Mouse (Mus musculus) CH12.LX (cell line): ENCODE measurements around the gene Aven. TPM values are rescaled to one million over a fixed set of nuclear protein-coding genes. Genes with fewer than 3 reads are reported as not detected.
A peak's percentile ranks its signal among the peaks of the same experiment; 100 is the strongest.

Experiments used
- DNase-seq: peaks from one replicate; pipeline ENCODE4 v3.0.0-alpha.2; 2013; ENCODE audit errors: extremely low read depth
- H3K27ac ChIP-seq: 2 replicates; pipeline ENCODE4 v1.5.1; 2012; ENCODE audit warnings: low read depth, mild to moderate bottlenecking, control low read depth, moderate library complexity; ENCODE audit not compliant: insufficient read depth
- H3K27me3 ChIP-seq: replicated peaks from 2 replicates; pipeline ENCODE3; 2012; ENCODE audit warnings: inconsistent platforms
- H3K36me3 ChIP-seq, 2 experiments: replicated peaks in 1 of 2; 2 replicates each; pipeline versions ENCODE3 to v1.6.1; 2012; ENCODE audit warnings: inconsistent platforms in 1 of 2, low read length in 1 of 2, mild to moderate bottlenecking in 1 of 2, mixed read lengths in 1 of 2, moderate library complexity in 1 of 2; ENCODE audit not compliant: control insufficient read depth in 1 of 2, insufficient read depth in 1 of 2
- H3K4me1 ChIP-seq, 2 experiments: 2 replicates each; pipeline ENCODE4 v1.6.1; 2012; ENCODE audit warnings: inconsistent platforms in 1 of 2, moderate library complexity in 1 of 2; ENCODE audit not compliant: insufficient read depth in 2 of 2, control insufficient read depth in 1 of 2
- H3K4me2 ChIP-seq: 2 replicates; pipeline ENCODE4 v1.6.1; 2012; ENCODE audit warnings: low read depth, mild to moderate bottlenecking, control low read depth; ENCODE audit not compliant: poor library complexity, insufficient read depth, severe bottlenecking
- H3K4me3 ChIP-seq, 3 experiments: fragments of 150-350 bp in 1 of 3; sonication (generic) in 1 of 3; replicated peaks in 1 of 3; 2 replicates each; pipeline versions ENCODE3 to v1.5.1; 2011 to 2012; ENCODE audit warnings: low read depth in 2 of 3, low read length in 2 of 3, mild to moderate bottlenecking in 2 of 3, moderate library complexity in 2 of 3, control low read depth in 1 of 3, improper control_type of control experiment in 1 of 3, inconsistent platforms in 1 of 3, mixed read lengths in 1 of 3; ENCODE audit not compliant: poor library complexity in 1 of 3
- H3K79me2 ChIP-seq: replicated peaks from 2 replicates; pipeline ENCODE4 v1.6.1; 2012; ENCODE audit warnings: mild to moderate bottlenecking, moderate library complexity; ENCODE audit not compliant: control insufficient read depth, poor library complexity, insufficient read depth, severe bottlenecking; ENCODE audit errors: extremely low read depth
- H3K9ac ChIP-seq: 2 replicates; pipeline ENCODE4 v1.6.1; 2012; ENCODE audit warnings: low read depth, mild to moderate bottlenecking, control low read depth, moderate library complexity; ENCODE audit not compliant: insufficient read depth
- H3K9me3 ChIP-seq: replicated peaks from 2 replicates; pipeline ENCODE3; 2012; ENCODE audit warnings: low read length, inconsistent platforms, mixed read lengths
- BHLHE40 ChIP-seq: IDR thresholded peaks from 2 replicates; pipeline ENCODE4 v1.6.1; 2011; ENCODE audit warnings: mild to moderate bottlenecking, low read depth, low read length, improper control_type of control experiment
- CHD2 ChIP-seq: IDR thresholded peaks from 2 replicates; pipeline ENCODE4 v1.6.1; 2011; ENCODE audit warnings: low read length, improper control_type of control experiment
- CTCF ChIP-seq, 2 experiments: IDR thresholded peaks in 1 of 2; conservative IDR thresholded peaks in 1 of 2; 2 replicates each; pipeline ENCODE4 v1.5.1; 2011 to 2012; ENCODE audit warnings: low read depth in 2 of 2, low read length in 2 of 2, improper control_type of control experiment in 1 of 2, inconsistent platforms in 1 of 2, mild to moderate bottlenecking in 1 of 2, moderate library complexity in 1 of 2
- ELF1 ChIP-seq: IDR thresholded peaks from 2 replicates; pipeline ENCODE4 v1.6.1; 2014; ENCODE audit warnings: low read depth, mild to moderate bottlenecking, inconsistent platforms, low read length, improper control_type of control experiment
- EP300 ChIP-seq: IDR thresholded peaks from 2 replicates; pipeline ENCODE4 v1.6.1; 2011; ENCODE audit warnings: low read length, improper control_type of control experiment
- ETS1 ChIP-seq: conservative IDR thresholded peaks from 2 replicates; pipeline ENCODE4 v1.6.1; 2012; ENCODE audit warnings: low read depth, mild to moderate bottlenecking, inconsistent platforms, low read length, improper control_type of control experiment, moderate library complexity
- HCFC1 ChIP-seq: IDR thresholded peaks from 2 replicates; pipeline ENCODE4 v1.6.1; 2012; ENCODE audit warnings: low read depth, mild to moderate bottlenecking, inconsistent platforms, low read length, improper control_type of control experiment
- IRF4 ChIP-seq: IDR thresholded peaks from 2 replicates; pipeline ENCODE4 v1.6.1; 2014; ENCODE audit warnings: low read depth, mild to moderate bottlenecking, inconsistent platforms, low read length, improper control_type of control experiment
- JUND ChIP-seq: conservative IDR thresholded peaks from 2 replicates; pipeline ENCODE4 v1.6.1; 2011; ENCODE audit warnings: low read depth, low read length, improper control_type of control experiment
- KAT2A ChIP-seq: IDR thresholded peaks from 2 replicates; pipeline ENCODE4 v1.6.1; 2012; ENCODE audit warnings: low read length, improper control_type of control experiment, inconsistent platforms; ENCODE audit not compliant: insufficient replicate concordance
- MAFK ChIP-seq: IDR thresholded peaks from 2 replicates; pipeline ENCODE4 v1.6.1; 2011; ENCODE audit warnings: low read length, improper control_type of control experiment; ENCODE audit not compliant: insufficient replicate concordance
- MAX ChIP-seq: IDR thresholded peaks from 2 replicates; pipeline ENCODE4 v1.6.1; 2011; ENCODE audit warnings: low read length, improper control_type of control experiment
- MAZ ChIP-seq: IDR thresholded peaks from 2 replicates; pipeline ENCODE4 v1.6.1; 2012; ENCODE audit warnings: low read depth, mild to moderate bottlenecking, inconsistent platforms, low read length, improper control_type of control experiment, moderate library complexity
- MEF2A ChIP-seq: IDR thresholded peaks from 2 replicates; pipeline ENCODE4 v1.6.1; 2014; ENCODE audit warnings: low read depth, mild to moderate bottlenecking, inconsistent platforms, low read length, improper control_type of control experiment, borderline replicate concordance
- MYC ChIP-seq: IDR thresholded peaks from 2 replicates; pipeline ENCODE4 v1.6.1; 2011; ENCODE audit warnings: low read depth, mild to moderate bottlenecking, improper control_type of control experiment, low read length
- RAD21 ChIP-seq: IDR thresholded peaks from 2 replicates; pipeline ENCODE4 v1.6.1; 2011; ENCODE audit warnings: low read depth, mild to moderate bottlenecking, low read length, improper control_type of control experiment, moderate library complexity
- RCOR1 ChIP-seq: conservative IDR thresholded peaks from 2 replicates; pipeline ENCODE4 v1.6.1; 2012; ENCODE audit warnings: low read depth, mild to moderate bottlenecking, inconsistent platforms, low read length, improper control_type of control experiment
- SMC3 ChIP-seq: IDR thresholded peaks from 2 replicates; pipeline ENCODE4 v1.6.1; 2011; ENCODE audit warnings: low read depth, low read length, improper control_type of control experiment
- TBP ChIP-seq: conservative IDR thresholded peaks from 2 replicates; pipeline ENCODE4 v1.6.1; 2011; ENCODE audit warnings: low read depth, low read length, improper control_type of control experiment
- UBTF ChIP-seq: IDR thresholded peaks from 2 replicates; pipeline ENCODE4 v1.6.1; 2012; ENCODE audit warnings: low read depth, mild to moderate bottlenecking, inconsistent platforms, low read length, improper control_type of control experiment, moderate library complexity
- USF1 ChIP-seq: IDR thresholded peaks from 2 replicates; pipeline ENCODE4 v1.6.1; 2014; ENCODE audit warnings: low read depth, mild to moderate bottlenecking, inconsistent platforms, low read length, improper control_type of control experiment
- USF2 ChIP-seq: conservative IDR thresholded peaks from 2 replicates; pipeline ENCODE4 v1.6.1; 2011; ENCODE audit warnings: low read depth, low read length, improper control_type of control experiment
- ZC3H11A ChIP-seq: IDR thresholded peaks from 2 replicates; pipeline ENCODE4 v1.6.1; 2012; ENCODE audit warnings: low read depth, mild to moderate bottlenecking, inconsistent platforms, low read length, improper control_type of control experiment
- ZMIZ1 ChIP-seq: IDR thresholded peaks from 2 replicates; pipeline ENCODE4 v1.6.1; 2012; ENCODE audit warnings: low read depth, mild to moderate bottlenecking, inconsistent platforms, low read length, improper control_type of control experiment
- ZNF384 ChIP-seq: IDR thresholded peaks from 2 replicates; pipeline ENCODE4 v1.6.1; 2012; ENCODE audit warnings: low read depth, low read length, improper control_type of control experiment, inconsistent platforms
- dilution Hi-C: fragments of 300-500 bp; cut with MboI; formaldehyde crosslinking; loops from 2 replicates; pipeline ENCODE4 v1.14.3; 2020; ENCODE audit warnings: low sequenced_read_pairs; ENCODE audit not compliant: extremely low pct_unique_long_range_greater_than_20kb, extremely low pct_ligation_motif_present
- in situ Hi-C: fragments of 300-500 bp; cut with MboI; formaldehyde crosslinking; loops from 3 replicates; pipeline ENCODE4 v1.14.3; 2019; ENCODE audit warnings: low sequenced_read_pairs, low pct_ligation_motif_present, low pct_unique_long_range_greater_than_20kb, mixed read lengths
- polyA plus RNA-seq: library from polyadenylated mRNA; unstranded; fragments of >175 nt; gene quantifications from 2 replicates; pipeline ENCODE4 v1.2.1, GENCODE M21; 2012; ENCODE audit warnings: low read depth; ENCODE audit not compliant: insufficient read length
- total RNA-seq, 2 experiments: library from RNA; depleted of rRNA; stranded (reverse); fragments of 300-350 nt in 1 of 2; fragments of >200 nt in 1 of 2; gene quantifications; 2 replicates each; pipeline ENCODE4 v1.2.3; 2012 to 2014

Aven gene
- total and polyA plus RNA-seq, 3 experiments, result 21.2 to 44.3 (median 33.9) TPM

- H3K36me3 ChIP-seq, result peaks cover 0 to 6% of the 10 kb centered on the region in 2 experiments
- no peaks in the 10 kb centered on the region for H3K79me2 ChIP-seq
- TF ChIP-seq HCFC1 (no peak), ZC3H11A (no peak), RCOR1 (no peak), CHD2 (no peak), RAD21 (peak; percentile 73), MAFK (no peak), MAZ (no peak), TBP (no peak), ZNF384 (no peak), USF1 (no peak), MAX (no peak), MYC (no peak), CTCF (conservative IDR thresholded peaks at IDR 0.05 in 1 of 2, IDR thresholded peaks at IDR 0.05 in 1 of 2; ENCODE audit: low read depth in 2 of 2, low read length in 2 of 2) (peak; percentile 51 to 79; a peak in 2 of 4 replicates), ELF1 (0 out of 2 replicates have a peak, but pooled peaks have one; percentile 19), ETS1 (no peak), SMC3 (peak; percentile 65), JUND (no peak)
- TF ChIP-seq, all 38 proteins: peak for 4
- Histone ChIP-seq H3K4me2 (no peak overlapping the region), H3K4me1 (no peaks in the 10 kb centered on the region), H3K4me3 (no peak overlapping the region), H3K27me3 (no peaks in the 10 kb centered on the region), H3K9me3 (no peaks in the 10 kb centered on the region), H3K27ac (no peak overlapping the region), H3K9ac (no peak overlapping the region)
- peak; percentile 37 for DNase-seq
- in situ Hi-C loops, result no loop called here
- dilution Hi-C loops, result no loop called here
Measured at GRCm38 (mm10) chr2:112538783-112539182, 46.0 kb downstream of the Aven start.

GRCm38 (mm10) chr2:112541695-112542285, 49.0 kb downstream of the Aven start:
- dilution Hi-C loops, result no loop called here
- no peak for DNase-seq
- H3K27me3 ChIP-seq, result no peaks in the 10 kb centered on the region
- no peak overlapping the region for H3K4me3 ChIP-seq
- TF ChIP-seq USF2, result no peak
- no peak for TF ChIP-seq ELF1
- no peak for TF ChIP-seq MYC
- no peak for TF ChIP-seq BHLHE40
- no peak for TF ChIP-seq KAT2A
- TF ChIP-seq IRF4, result no peak
- TF ChIP-seq MAZ, result no peak
- no peak for TF ChIP-seq SMC3
- no peak for TF ChIP-seq ZMIZ1
- TF ChIP-seq UBTF, result no peak
- TF ChIP-seq EP300, result no peak
- TF ChIP-seq TBP, result no peak
- TF ChIP-seq MEF2A, result no peak
- TF ChIP-seq ZNF384, result no peak
- no peak overlapping the region for H3K9ac ChIP-seq
- no peak overlapping the region for H3K4me2 ChIP-seq
- peaks cover 0 to 13% of the 10 kb centered on the region in 2 experiments for H3K36me3 ChIP-seq
- H3K27ac ChIP-seq, result no peak overlapping the region
- in situ Hi-C loops, result no loop called here
- no peaks in the 10 kb centered on the region for H3K9me3 ChIP-seq
- no peaks in the 10 kb centered on the region for H3K79me2 ChIP-seq
- no peaks in the 10 kb centered on the region for H3K4me1 ChIP-seq
